Mouse (Mus musculus) liver, embryonic 11.5 days (tissue): Measurements from ENCODE around the gene Ttll1. TPM values are rescaled to one million over a fixed set of nuclear protein-coding genes. Genes with fewer than 3 reads are reported as not detected.
A peak's percentile ranks its signal among the peaks of the same experiment; 100 is the strongest.

Experiments used
- ATAC-seq: fragments of 200-750 bp; cut with Nextera tagmentation; replicated peaks from 2 replicates; pipeline ENCODE4 v1.8.0; 2017; ENCODE audit warnings: moderate number of reproducible peaks, mild to moderate bottlenecking, moderate TSS enrichment, moderate library complexity; ENCODE audit not compliant: low FRiP score
- DNase-seq: peaks from one replicate; pipeline ENCODE4 v3.0.0-alpha.2; 2017; ENCODE audit warnings: low spot score
- H3K27ac ChIP-seq: fragments of 300-500 bp; sonication (generic); 2 replicates; pipeline ENCODE4 v1.5.1; 2014; ENCODE audit warnings: mild to moderate bottlenecking, low read depth, low read length, control low read depth
- H3K27me3 ChIP-seq: fragments of 300-500 bp; sonication (generic); replicated peaks from 2 replicates; pipeline ENCODE4 v1.6.1; 2014; ENCODE audit warnings: low read length, mixed read lengths; ENCODE audit not compliant: control insufficient read depth, insufficient read depth
- H3K36me3 ChIP-seq: fragments of 300-500 bp; sonication (generic); 2 replicates; pipeline ENCODE4 v1.6.1; 2014; ENCODE audit warnings: mild to moderate bottlenecking, low read length, moderate library complexity, mixed read lengths; ENCODE audit not compliant: control insufficient read depth, insufficient read depth
- H3K4me1 ChIP-seq: fragments of 300-500 bp; sonication (generic); replicated peaks from 2 replicates; pipeline ENCODE4 v1.6.1; 2014; ENCODE audit warnings: low read length, mixed read lengths; ENCODE audit not compliant: control insufficient read depth, insufficient read depth
- H3K4me2 ChIP-seq: fragments of 300-500 bp; sonication (generic); 2 replicates; pipeline ENCODE4 v1.6.1; 2014; ENCODE audit warnings: mild to moderate bottlenecking, control low read depth, moderate library complexity
- H3K4me3 ChIP-seq: fragments of 300-500 bp; sonication (generic); 2 replicates; pipeline ENCODE4 v1.5.1; 2014; ENCODE audit warnings: low read depth, low read length, control low read depth
- H3K9ac ChIP-seq: fragments of 300-500 bp; sonication (generic); 2 replicates; pipeline ENCODE4 v1.6.1; 2014; ENCODE audit warnings: low read depth, low read length, control low read depth
- H3K9me3 ChIP-seq: fragments of 300-500 bp; sonication (generic); 2 replicates; pipeline ENCODE4 v1.6.1; 2016; ENCODE audit warnings: low read length, inconsistent platforms, mixed read lengths; ENCODE audit not compliant: control insufficient read depth
- WGBS: fragments of 180-500 bp; shearing (Covaris S2); extraction: QIAGEN DNeasy Blood & Tissue Kit; methylation state at CpG from one replicate; pipeline ENCODE4 v1.1.7; 2014; 5-methylcytosine and 5-hydroxymethylcytosine counted together
- polyA plus RNA-seq: library from polyadenylated mRNA; unstranded; fragments of >200 nt; fragmentation: Nextera tagmentation; extraction: Ambion mirVana; gene quantifications from 2 replicates; pipeline ENCODE4 v1.2.1, GENCODE M21; 2014

The Ttll1 gene
- polyA plus RNA-seq, 1 experiment from 2014 or later: 14.5 TPM

DNA sequence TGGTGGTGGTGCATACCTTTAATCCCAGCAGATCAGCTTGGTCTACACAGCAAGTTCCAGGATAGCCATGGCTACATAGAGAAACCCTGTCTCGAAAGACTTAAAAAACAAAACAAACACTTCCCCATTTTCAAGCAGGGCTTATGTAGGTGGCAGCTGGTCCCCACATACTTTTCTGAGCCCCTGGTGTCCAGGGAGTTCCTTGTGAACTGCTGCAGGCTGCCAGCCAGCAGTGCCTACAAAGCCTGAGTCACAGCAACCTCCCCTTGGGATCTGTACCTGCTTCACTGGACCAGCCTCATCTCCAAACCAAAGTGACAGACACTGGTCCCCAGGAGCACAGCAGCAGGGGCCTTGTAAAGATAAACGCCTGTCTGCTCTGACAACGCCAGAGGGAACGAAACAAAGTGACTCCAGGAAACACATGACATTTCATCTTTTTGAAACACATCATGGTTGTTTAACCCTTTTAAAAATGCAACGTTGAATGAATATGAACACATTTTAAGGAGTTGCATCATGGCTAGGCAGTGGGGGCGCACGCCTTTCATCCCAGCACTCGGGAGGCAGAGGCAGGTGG, 28.0 kb downstream of the Ttll1 start:
- Histone ChIP-seq H3K36me3 (no peaks in the 10 kb centered on the region), H3K4me2 (no peak overlapping the region), H3K4me3 (no peak overlapping the region), H3K27me3 (no peaks in the 10 kb centered on the region), H3K9me3 (no peaks in the 10 kb centered on the region), H3K27ac (no peak overlapping the region), H3K9ac (no peak overlapping the region), H3K4me1 (no peaks in the 10 kb centered on the region; the same call in 1 of the 2 replicates)
- no peak for ATAC-seq
- 52% methylated on average over 8 of the region's 8 CpGs for WGBS
- DNase-seq: no peak

DNA sequence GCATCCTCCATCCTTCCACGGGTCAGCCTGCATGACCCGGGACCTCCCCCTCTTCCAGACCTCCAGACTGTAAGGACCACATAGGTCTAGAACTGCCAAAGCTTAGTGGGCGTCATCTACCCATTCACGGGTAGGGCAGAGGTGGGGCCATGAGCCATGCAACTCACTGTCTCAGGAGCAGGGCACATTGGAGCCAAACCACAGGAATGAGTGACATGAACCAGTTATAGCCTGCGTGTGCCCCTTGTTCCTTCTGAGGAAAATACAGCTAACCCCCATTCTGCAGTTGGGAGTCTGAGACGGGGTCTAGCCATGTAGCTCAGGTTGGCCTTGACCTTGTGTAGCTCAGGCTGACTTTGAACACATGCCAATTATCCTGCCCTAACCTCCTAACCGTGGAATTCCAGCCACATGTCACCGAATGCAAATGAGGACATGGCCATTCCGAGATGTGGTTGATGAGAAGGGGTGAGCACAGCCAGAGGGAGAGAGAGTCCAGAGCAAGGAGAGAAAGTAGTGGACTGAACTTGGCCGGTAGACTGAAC, 29.4 kb downstream of the Ttll1 start:
- DNase-seq: no peak
- no peak overlapping the region for H3K4me3 ChIP-seq
- H3K9me3 ChIP-seq: no peaks in the 10 kb centered on the region
- H3K4me2 ChIP-seq: no peak overlapping the region
- no peaks in the 10 kb centered on the region for H3K36me3 ChIP-seq
- no peak overlapping the region for H3K27ac ChIP-seq
- 0 out of 2 replicates have a peak, but pooled peaks cover 2% of the 10 kb centered on the region for H3K27me3 ChIP-seq
- WGBS: 66% methylated on average over 10 of the region's 10 CpGs
- no peak overlapping the region for H3K9ac ChIP-seq
- H3K4me1 ChIP-seq: no peaks in the 10 kb centered on the region; the same call in 1 of the 2 replicates
- no peak for ATAC-seq

DNA sequence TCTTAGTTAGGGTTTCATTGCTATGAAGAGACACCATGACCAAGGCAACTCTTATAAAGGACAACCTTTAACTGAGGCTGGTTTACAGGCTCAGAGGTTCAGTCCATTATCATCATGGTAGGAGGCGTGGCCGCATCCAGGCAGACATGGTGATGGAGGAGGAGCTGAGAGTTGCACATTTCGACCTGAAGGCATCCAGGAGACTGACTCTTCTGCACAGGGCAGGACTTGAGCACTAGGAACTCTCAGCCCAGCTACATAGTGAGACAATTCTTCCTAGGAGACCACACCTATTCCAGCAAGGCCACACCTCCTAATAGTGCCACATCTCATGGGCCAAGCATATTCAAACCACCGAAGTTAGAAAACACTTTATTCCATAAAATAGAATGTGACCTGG, 30.9 kb downstream of the Ttll1 start:
- no peaks in the 10 kb centered on the region for H3K9me3 ChIP-seq
- H3K4me2 ChIP-seq: no peak overlapping the region
- H3K27me3 ChIP-seq: peaks cover 2% of the 10 kb centered on the region; the same call in 1 of the 2 replicates
- WGBS: 87% methylated on average over 4 of the region's 4 CpGs
- H3K4me1 ChIP-seq: peaks cover 1% of the 10 kb centered on the region
- H3K4me3 ChIP-seq: no peak overlapping the region
- no peak for ATAC-seq
- no peaks in the 10 kb centered on the region for H3K36me3 ChIP-seq
- H3K9ac ChIP-seq: no peak overlapping the region
- DNase-seq: no peak
- no peak overlapping the region for H3K27ac ChIP-seq

DNA sequence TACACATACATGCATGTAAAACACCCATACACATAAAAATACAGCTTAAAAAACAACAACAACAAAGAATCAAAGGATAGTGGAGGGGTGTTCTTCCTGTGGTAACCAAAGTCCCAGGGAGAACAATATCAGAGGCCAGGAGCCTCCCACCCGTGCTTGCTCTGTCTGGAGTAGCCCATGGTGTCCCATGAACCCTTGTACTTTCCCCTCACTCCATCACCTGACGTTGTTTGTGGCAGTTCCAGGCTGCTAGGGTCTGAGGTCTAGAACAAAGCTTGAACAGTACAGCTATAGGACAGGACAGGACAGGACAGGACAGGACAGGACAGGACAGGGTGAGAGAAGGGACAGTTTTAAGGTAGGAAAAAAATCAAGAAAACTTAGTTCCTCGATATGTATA, 32.6 kb downstream of the Ttll1 start:
- Histone ChIP-seq H3K36me3 (no peaks in the 10 kb centered on the region), H3K4me1 (peaks cover 13% of the 10 kb centered on the region), H3K27me3 (peaks cover 2% of the 10 kb centered on the region; the same call in 1 of the 2 replicates), H3K4me2 (no peak overlapping the region), H3K9me3 (no peaks in the 10 kb centered on the region), H3K4me3 (no peak overlapping the region), H3K9ac (no peak overlapping the region), H3K27ac (no peak overlapping the region)
- ATAC-seq (no peak), DNase-seq (no peak)
- WGBS: 77% methylated on average over 3 of the region's 3 CpGs

DNA sequence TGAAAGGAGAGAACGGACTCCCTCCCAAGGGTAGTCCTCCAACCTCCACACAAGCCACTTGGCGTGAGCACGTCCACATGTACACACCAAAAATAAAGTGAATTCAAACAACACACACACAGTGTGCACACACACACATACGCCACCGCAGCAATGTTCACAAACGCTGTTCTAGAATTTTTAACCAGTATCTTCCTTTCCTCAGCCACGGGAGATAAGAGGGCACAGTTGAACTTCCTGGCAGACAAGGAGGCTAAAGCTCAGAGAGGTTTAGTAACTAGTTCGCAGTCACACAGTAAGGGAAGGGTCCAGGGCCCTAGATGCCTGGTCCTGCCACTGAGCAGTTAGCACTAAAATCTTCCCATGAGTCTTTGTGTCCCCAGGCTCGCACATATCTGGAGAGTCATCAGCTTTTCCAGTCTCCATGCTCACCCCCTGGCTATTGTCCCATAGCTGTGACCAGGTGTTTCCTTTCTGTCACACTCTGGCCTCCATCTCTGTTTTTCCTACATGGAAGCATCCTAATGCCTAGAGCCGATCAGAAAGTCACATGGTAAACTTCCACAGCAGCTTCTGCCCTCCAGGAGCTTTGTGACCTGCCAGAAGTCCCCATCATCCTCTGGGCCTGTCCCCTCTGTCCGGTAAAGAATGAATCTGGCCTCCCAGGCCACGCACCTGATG, 34.0 kb downstream of the Ttll1 start:
- H3K27ac ChIP-seq: no peak overlapping the region
- H3K36me3 ChIP-seq: no peaks in the 10 kb centered on the region
- no peak for ATAC-seq
- H3K4me1 ChIP-seq: peaks cover 13% of the 10 kb centered on the region
- WGBS: 67% methylated on average over 12 of the region's 12 CpGs
- no peak overlapping the region for H3K4me3 ChIP-seq
- H3K4me2 ChIP-seq: no peak overlapping the region
- no peak for DNase-seq
- peaks cover 2% of the 10 kb centered on the region; the same call in 1 of the 2 replicates for H3K27me3 ChIP-seq
- H3K9ac ChIP-seq: no peak overlapping the region
- no peaks in the 10 kb centered on the region for H3K9me3 ChIP-seq

DNA sequence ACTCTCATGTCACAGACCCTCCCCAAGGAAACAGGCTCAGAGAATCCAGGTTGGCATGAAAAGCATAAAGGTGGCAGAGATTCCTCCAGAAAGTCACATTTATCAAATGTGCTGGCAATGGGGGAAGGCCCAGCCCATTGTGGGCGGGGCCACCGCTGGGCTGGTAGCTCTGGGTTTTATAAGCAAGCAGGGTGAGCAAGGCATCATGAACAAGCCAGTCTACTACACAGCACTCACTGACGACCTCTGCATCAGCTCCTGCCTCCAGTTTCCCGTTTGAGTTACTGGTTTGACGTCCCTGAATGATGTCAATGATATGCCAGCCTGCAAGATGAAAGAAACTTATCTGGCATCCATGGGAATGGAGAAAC, 36.2 kb downstream of the Ttll1 start:
- Histone ChIP-seq H3K4me3 (no peak overlapping the region), H3K27me3 (peaks cover 2% of the 10 kb centered on the region; the same call in 1 of the 2 replicates), H3K9ac (peak overlapping the region; percentile 30; the same call in 1 of the 2 replicates), H3K9me3 (no peaks in the 10 kb centered on the region), H3K4me2 (peak overlapping the region; percentile 53), H3K36me3 (no peaks in the 10 kb centered on the region), H3K4me1 (peaks cover 13% of the 10 kb centered on the region), H3K27ac (no peak overlapping the region)
- peak; percentile 75 for ATAC-seq
- DNase-seq: no peak
- WGBS: 25% methylated on average over 5 of the region's 5 CpGs

DNA sequence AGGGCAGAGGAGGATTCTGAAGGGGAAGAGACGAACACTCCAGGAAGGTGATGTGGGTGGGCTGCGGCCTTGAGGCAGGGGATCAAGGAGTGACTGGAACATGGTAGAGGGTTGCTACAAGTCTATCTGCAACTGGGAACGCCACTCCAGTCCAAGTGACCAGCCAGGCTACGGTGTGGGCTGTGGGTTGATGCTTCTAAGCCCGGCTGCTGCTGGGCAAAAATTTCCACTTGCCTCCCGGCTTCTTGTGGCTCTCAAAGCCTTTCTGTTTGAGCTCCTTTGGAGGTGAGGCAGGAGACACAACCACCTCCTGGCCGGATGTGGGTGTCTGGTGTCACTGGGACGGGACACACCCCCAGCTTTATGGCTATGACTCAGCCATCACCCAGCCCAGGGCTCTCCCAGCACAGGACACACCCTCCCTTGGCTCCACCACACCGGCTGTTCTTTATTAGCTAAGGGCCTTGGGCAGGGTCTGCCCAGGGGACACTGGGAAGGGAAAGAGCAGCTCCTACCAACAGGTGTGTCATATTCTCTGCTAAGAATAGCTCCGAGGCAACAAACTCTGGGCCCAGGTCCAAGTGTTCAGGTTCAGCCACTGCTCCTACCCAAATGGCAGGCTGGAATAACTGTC, 36.7 kb downstream of the Ttll1 start:
- ATAC-seq: peak; percentile 93
- WGBS: 47% methylated on average over 10 of the region's 10 CpGs
- peaks cover 13% of the 10 kb centered on the region for H3K4me1 ChIP-seq
- H3K27ac ChIP-seq: no peak overlapping the region
- H3K9me3 ChIP-seq: no peaks in the 10 kb centered on the region
- H3K4me2 ChIP-seq: peak overlapping the region; percentile 53
- H3K27me3 ChIP-seq: peaks cover 2% of the 10 kb centered on the region; the same call in 1 of the 2 replicates
- peak; percentile 51 for DNase-seq
- peak overlapping the region; percentile 30; the same call in 1 of the 2 replicates for H3K9ac ChIP-seq
- H3K36me3 ChIP-seq: no peaks in the 10 kb centered on the region
- H3K4me3 ChIP-seq: no peak overlapping the region

DNA sequence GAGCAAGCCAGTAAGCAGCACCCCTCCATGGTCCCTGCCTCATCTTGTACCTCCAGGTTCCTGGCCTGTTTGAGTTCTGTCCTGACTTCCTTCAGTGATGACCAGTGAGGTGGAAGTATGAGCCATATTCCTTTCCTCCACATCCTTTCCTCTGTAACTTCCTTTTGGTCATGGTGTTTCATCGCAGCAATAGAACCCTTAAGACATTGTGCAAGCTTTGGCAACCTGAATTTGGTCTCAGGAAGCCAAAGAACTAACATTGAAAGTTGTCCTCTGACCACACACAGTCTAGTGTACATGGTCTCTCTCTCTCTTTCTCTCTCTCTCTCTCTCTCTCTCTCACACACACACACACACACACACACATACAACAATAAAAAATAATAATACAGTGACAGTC, 37.4 kb downstream of the Ttll1 start:
- no peak overlapping the region for H3K27ac ChIP-seq
- 50% methylated on average over 1 of the region's 1 CpGs for WGBS
- H3K4me1 ChIP-seq: peaks cover 13% of the 10 kb centered on the region
- ATAC-seq (no peak), DNase-seq (no peak)
- no peaks in the 10 kb centered on the region for H3K9me3 ChIP-seq
- H3K9ac ChIP-seq: no peak overlapping the region
- no peaks in the 10 kb centered on the region for H3K36me3 ChIP-seq
- no peak overlapping the region for H3K4me3 ChIP-seq
- peaks cover 2% of the 10 kb centered on the region; the same call in 1 of the 2 replicates for H3K27me3 ChIP-seq
- H3K4me2 ChIP-seq: no peak overlapping the region
